Mouse (Mus musculus) lung, embryonic 16.5 days (tissue): ENCODE measurements at regions not wholly inside any gene's neighbourhood (a gene's known extent, or its start where the extent isn't known, plus 50 kb on each side); places are given as distances from the start of the nearest gene placed in this dataset.

ENCODE experiments used
- ATAC-seq: fragments of 200-750 bp; cut with Nextera tagmentation; 2 replicates; pipeline ENCODE4 v1.8.0; 2017; ENCODE audit warnings: low read depth, mild to moderate bottlenecking, moderate library complexity
- H3K27ac ChIP-seq: fragments of 300-500 bp; sonication (generic); 2 replicates; pipeline ENCODE4 v1.5.1; 2014; ENCODE audit warnings: mild to moderate bottlenecking, control low read depth, low read length
- H3K27me3 ChIP-seq: fragments of 300-500 bp; sonication (generic); 2 replicates; pipeline ENCODE4 v1.6.1; 2014; ENCODE audit warnings: low read depth, low read length, mixed read lengths; ENCODE audit not compliant: control insufficient read depth, insufficient read depth
- H3K36me3 ChIP-seq: fragments of 300-500 bp; sonication (generic); 2 replicates; pipeline ENCODE4 v1.6.1; 2014; ENCODE audit warnings: low read length; ENCODE audit not compliant: control insufficient read depth, insufficient read depth
- H3K4me1 ChIP-seq: fragments of 300-500 bp; sonication (generic); replicated peaks from 2 replicates; pipeline ENCODE4 v1.6.1; 2014; ENCODE audit warnings: low read length, mixed read lengths; ENCODE audit not compliant: control insufficient read depth, insufficient read depth
- H3K4me2 ChIP-seq: fragments of 300-500 bp; sonication (generic); 2 replicates; pipeline ENCODE4 v1.6.1; 2014; ENCODE audit warnings: low read depth, low read length, control low read depth
- H3K4me3 ChIP-seq: fragments of 300-500 bp; sonication (generic); 2 replicates; pipeline ENCODE4 v1.5.1; 2014; ENCODE audit warnings: mild to moderate bottlenecking, low read length, control low read depth
- H3K9ac ChIP-seq: fragments of 300-500 bp; sonication (generic); 2 replicates; pipeline ENCODE4 v1.6.1; 2014; ENCODE audit warnings: low read length, control low read depth
- H3K9me3 ChIP-seq: fragments of 300-500 bp; sonication (generic); 2 replicates; pipeline ENCODE4 v1.6.1; 2016; ENCODE audit warnings: low read length; ENCODE audit not compliant: control insufficient read depth
- WGBS: fragments of 180-500 bp; shearing (Covaris S2); extraction: QIAGEN DNeasy Blood & Tissue Kit; methylation state at CpG from one replicate; pipeline ENCODE4 v1.1.7; 2014; 5-methylcytosine and 5-hydroxymethylcytosine counted together

DNA sequence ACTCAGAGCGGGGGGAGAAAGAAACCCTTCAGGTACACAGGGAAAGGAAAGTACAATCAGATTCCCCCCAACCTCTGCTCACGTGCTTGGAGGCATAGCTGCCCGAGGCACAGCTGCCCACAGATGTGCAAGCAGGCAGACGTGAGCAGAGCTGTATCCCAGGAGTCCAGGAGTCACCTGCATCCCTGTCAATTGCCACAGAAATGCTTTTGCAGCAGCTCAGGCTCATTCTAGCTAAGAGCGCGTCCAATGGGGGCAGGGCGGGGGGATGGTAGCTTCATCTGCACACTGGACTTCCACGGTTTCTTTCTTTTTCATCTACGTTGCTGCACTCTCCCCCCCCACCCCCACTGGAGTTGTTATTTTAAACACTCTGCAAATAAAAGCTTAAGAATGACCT, 66.0 kb upstream of the Fat4 start:
- Histone ChIP-seq H3K27ac (no peak overlapping the region), H3K4me3 (no peak overlapping the region), H3K4me1 (peaks cover 6% of the 10 kb centered on the region), H3K9me3 (no peaks in the 10 kb centered on the region), H3K27me3 (no peaks in the 10 kb centered on the region), H3K4me2 (peak overlapping the region; percentile 27), H3K9ac (no peak overlapping the region), H3K36me3 (no peaks in the 10 kb centered on the region)
- 29% methylated on average over 9 of the region's 9 CpGs for WGBS
- peak; percentile 23; the same call in 1 of the 2 replicates for ATAC-seq

DNA sequence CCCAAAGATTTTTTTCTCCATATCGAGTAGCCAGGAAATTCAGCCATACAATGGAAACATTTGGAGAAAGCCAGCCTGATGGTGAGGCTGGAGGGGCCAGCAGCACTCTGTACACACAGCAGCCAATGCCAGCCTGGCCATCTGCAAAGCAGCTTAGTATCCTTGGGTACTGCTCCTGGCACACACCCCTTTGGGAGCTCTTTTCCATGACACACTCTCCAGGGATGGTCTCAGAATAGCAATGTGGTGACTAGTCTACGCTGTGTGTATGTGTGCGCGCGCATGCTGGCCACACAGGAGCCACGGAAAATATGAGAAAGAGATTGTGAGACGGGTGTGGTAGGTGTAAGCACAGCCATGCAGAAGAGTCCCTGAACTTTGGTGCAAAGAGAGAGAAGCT, 66.4 kb upstream of the Fat4 start:
- Histone ChIP-seq H3K27me3 (no peaks in the 10 kb centered on the region), H3K4me2 (no peak overlapping the region), H3K4me1 (peaks cover 6% of the 10 kb centered on the region), H3K4me3 (no peak overlapping the region), H3K9me3 (no peaks in the 10 kb centered on the region), H3K27ac (no peak overlapping the region), H3K9ac (no peak overlapping the region), H3K36me3 (no peaks in the 10 kb centered on the region)
- 0 out of 2 replicates have a peak, but pooled peaks have one; percentile 28 for ATAC-seq
- 77% methylated on average over 7 of the region's 7 CpGs for WGBS

GRCm38 (mm10) chr3:38817651-38818050, 69.1 kb upstream of the Fat4 start:
- Histone ChIP-seq H3K36me3 (no peaks in the 10 kb centered on the region), H3K27ac (no peak overlapping the region), H3K4me1 (peaks cover 6% of the 10 kb centered on the region), H3K9me3 (no peaks in the 10 kb centered on the region), H3K4me3 (no peak overlapping the region), H3K9ac (no peak overlapping the region), H3K4me2 (no peak overlapping the region), H3K27me3 (no peaks in the 10 kb centered on the region)
- ATAC-seq: no peak
- WGBS: 74% methylated on average over 5 of the region's 5 CpGs

- Histone ChIP-seq H3K9ac (no peak overlapping the region), H3K4me2 (no peak overlapping the region), H3K4me3 (no peak overlapping the region), H3K4me1 (no peaks in the 10 kb centered on the region), H3K9me3 (no peaks in the 10 kb centered on the region), H3K27me3 (no peaks in the 10 kb centered on the region), H3K36me3 (no peaks in the 10 kb centered on the region), H3K27ac (no peak overlapping the region)
- WGBS: 83% methylated on average over 4 of the region's 4 CpGs
- no peak for ATAC-seq
These were observed 74.3 kb upstream of the Fat4 start for GRCm38 (mm10) chr3:38812457-38812856.

DNA sequence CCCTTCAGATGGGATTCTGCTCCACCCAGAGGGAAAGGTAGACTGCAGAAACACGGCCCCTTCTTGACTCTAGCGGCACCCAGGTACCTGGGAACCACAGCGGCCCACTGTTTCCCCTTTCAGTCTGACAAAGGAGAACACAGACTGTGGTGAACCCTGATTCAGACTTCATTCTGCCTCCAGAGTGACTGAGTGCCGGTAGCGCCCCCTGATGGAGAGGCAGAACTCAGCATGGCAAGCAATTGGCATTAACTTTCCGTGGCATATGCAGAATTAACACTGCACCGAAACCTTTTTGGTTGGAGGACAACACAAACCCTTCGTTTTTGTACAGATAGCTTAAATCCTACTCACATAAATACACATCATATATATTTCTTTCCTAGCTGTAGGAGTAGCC, 75.1 kb upstream of the Fat4 start:
- H3K27ac ChIP-seq: no peak overlapping the region
- H3K9me3 ChIP-seq: no peaks in the 10 kb centered on the region
- ATAC-seq: no peak
- no peak overlapping the region for H3K4me2 ChIP-seq
- H3K9ac ChIP-seq: no peak overlapping the region
- no peaks in the 10 kb centered on the region for H3K36me3 ChIP-seq
- WGBS: 85% methylated on average over 8 of the region's 8 CpGs
- H3K4me1 ChIP-seq: peaks cover under 1% of the 10 kb centered on the region; the same call in 1 of the 2 replicates
- H3K27me3 ChIP-seq: no peaks in the 10 kb centered on the region
- H3K4me3 ChIP-seq: no peak overlapping the region

DNA sequence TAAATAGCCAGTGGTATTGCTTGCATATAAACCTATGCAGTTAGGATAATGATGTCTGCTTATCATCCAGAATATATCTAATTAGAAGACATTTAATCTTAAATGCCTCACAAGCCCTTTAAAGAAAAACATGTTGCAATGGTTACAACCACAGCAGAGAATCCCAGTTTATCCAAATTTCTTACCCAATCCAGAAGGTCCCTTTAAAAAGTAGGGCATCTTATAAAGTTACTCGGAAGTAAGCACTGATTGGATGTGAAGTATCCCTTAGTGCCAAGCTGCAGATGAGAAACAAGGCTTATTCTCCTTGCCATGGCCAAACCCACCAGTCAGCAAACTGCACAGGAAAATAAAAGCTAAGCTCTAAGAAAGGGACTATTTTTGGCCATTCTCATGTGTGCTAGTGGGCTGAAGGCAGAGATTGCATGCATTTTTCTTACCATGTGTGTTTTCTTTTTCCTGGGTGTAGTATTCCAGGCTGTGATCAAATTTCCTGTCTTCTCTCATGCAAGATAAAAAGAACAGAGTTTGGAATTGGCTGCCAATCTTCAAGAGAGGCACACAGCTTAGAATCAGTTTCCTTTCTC, 80.2 kb upstream of the Fat4 start:
- H3K9me3 ChIP-seq: no peaks in the 10 kb centered on the region
- no peak overlapping the region for H3K4me3 ChIP-seq
- H3K9ac ChIP-seq: no peak overlapping the region
- H3K27me3 ChIP-seq: no peaks in the 10 kb centered on the region
- no peak overlapping the region for H3K4me2 ChIP-seq
- H3K27ac ChIP-seq: peak overlapping the region; percentile 43; the same call in 1 of the 2 replicates
- H3K36me3 ChIP-seq: no peaks in the 10 kb centered on the region
- peaks cover 9% of the 10 kb centered on the region; the same call in 1 of the 2 replicates for H3K4me1 ChIP-seq
- WGBS: 43% methylated on average over 1 of the region's 1 CpGs
- ATAC-seq: peak; percentile 61; the same call in 1 of the 2 replicates

- no peaks in the 10 kb centered on the region for H3K36me3 ChIP-seq
- H3K9ac ChIP-seq: no peak overlapping the region
- peaks cover 9% of the 10 kb centered on the region; the same call in 1 of the 2 replicates for H3K4me1 ChIP-seq
- 34% methylated on average over 5 of the region's 5 CpGs for WGBS
- no peaks in the 10 kb centered on the region for H3K9me3 ChIP-seq
- ATAC-seq: peak; percentile 95
- H3K4me2 ChIP-seq: no peak overlapping the region
- H3K4me3 ChIP-seq: no peak overlapping the region
- H3K27me3 ChIP-seq: no peaks in the 10 kb centered on the region
- H3K27ac ChIP-seq: no peak overlapping the region
These were observed 80.7 kb upstream of the Fat4 start for GRCm38 (mm10) chr3:38806036-38806435.

GRCm38 (mm10) chr3:38795646-38796301, 91.0 kb upstream of the Fat4 start:
- Histone ChIP-seq H3K4me2 (no peak overlapping the region), H3K9ac (no peak overlapping the region), H3K4me3 (no peak overlapping the region), H3K27ac (no peak overlapping the region), H3K27me3 (no peaks in the 10 kb centered on the region), H3K36me3 (no peaks in the 10 kb centered on the region), H3K9me3 (no peaks in the 10 kb centered on the region), H3K4me1 (no peaks in the 10 kb centered on the region)
- WGBS: 78% methylated on average over 11 of the region's 11 CpGs
- no peak for ATAC-seq

DNA sequence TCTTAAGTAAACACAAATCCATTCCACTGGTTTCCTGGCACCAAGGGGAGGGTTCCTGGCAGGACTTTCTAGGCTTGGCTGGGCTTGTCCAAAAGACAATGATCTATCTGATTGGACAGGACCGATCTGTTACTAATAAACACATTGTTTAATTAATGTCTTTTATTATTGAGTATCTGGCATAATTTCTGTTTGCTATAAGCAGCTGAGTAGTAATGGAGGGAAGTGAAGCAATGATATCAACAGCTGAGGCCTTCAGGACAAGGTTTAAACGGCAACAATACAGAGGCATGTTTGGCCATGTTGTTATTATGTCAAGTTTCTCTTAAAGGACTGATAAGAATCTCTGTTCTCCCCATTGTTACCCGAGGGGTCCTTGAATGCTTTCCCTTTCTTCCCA, 93.5 kb upstream of the Fat4 start:
- ATAC-seq: no peak
- Histone ChIP-seq H3K27ac (no peak overlapping the region), H3K4me3 (no peak overlapping the region), H3K9ac (no peak overlapping the region), H3K9me3 (no peaks in the 10 kb centered on the region), H3K27me3 (no peaks in the 10 kb centered on the region), H3K4me2 (no peak overlapping the region), H3K36me3 (no peaks in the 10 kb centered on the region), H3K4me1 (no peaks in the 10 kb centered on the region)
- WGBS: 50% methylated on average over 3 of the region's 3 CpGs
